Mouse (Mus musculus) heart, adult 2 months (tissue): ENCODE measurements at regions not wholly inside any gene's neighbourhood (a gene's known extent, or its start where the extent isn't known, plus 50 kb on each side); places are given as distances from the start of the nearest gene placed in this dataset.

Experiments used
- CTCF ChIP-seq: fragments of 200-600 bp; IDR thresholded peaks from 2 replicates; pipeline ENCODE4 v1.8.1; 2022; ENCODE audit warnings: antibody characterized with exemption, mild to moderate bottlenecking, moderate library complexity
- POLR2A ChIP-seq: fragments of 200-500 bp; IDR thresholded peaks from 2 replicates; pipeline ENCODE4 v1.6.1; 2011; ENCODE audit warnings: mild to moderate bottlenecking, low read depth, low read length, control low read depth; ENCODE audit not compliant: insufficient read depth

- TF ChIP-seq CTCF (no peak), POLR2A (no peak)
Observed at GRCm38 (mm10) chr2:138974548-138974947, 519.2 kb upstream of the Sptlc3 start.
